Mouse (Mus musculus) hematopoietic stem cell, adult 5-6 weeks (primary cell): ENCODE data around the gene Fras1. TPM values are rescaled to one million over a fixed set of nuclear protein-coding genes. Genes with fewer than 3 reads are reported as not detected.

Experiments used
- total RNA-seq: library from RNA; stranded (forward); fragments of 172-1452, 232-1000 nt; gene quantifications from 2 replicates; pipeline ENCODE4 v1.2.3, GENCODE M21; 2017

Gene Fras1
- total RNA-seq, 1 experiment from 2014 or later: not detected

Other genes starting within 250 kb of the Fras1 start
- gene Cnot6l, start 209.8 kb upstream of the Fras1 start, total RNA-seq: 109 and 128 TPM in 2 replicates
- 31.8 and 45.9 TPM in 2 replicates for gene Mrpl1, start 164.5 kb upstream of the Fras1 start, total RNA-seq